Mouse (Mus musculus): Measurements from ENCODE around the gene Pdpn. TPM values are rescaled to one million over a fixed set of nuclear protein-coding genes. Genes with fewer than 3 reads are reported as not detected.

Pdpn gene
- total and polyA plus RNA-seq, 2 experiments from 2014 or later, result 31.8 to 45.5 TPM

DNA sequence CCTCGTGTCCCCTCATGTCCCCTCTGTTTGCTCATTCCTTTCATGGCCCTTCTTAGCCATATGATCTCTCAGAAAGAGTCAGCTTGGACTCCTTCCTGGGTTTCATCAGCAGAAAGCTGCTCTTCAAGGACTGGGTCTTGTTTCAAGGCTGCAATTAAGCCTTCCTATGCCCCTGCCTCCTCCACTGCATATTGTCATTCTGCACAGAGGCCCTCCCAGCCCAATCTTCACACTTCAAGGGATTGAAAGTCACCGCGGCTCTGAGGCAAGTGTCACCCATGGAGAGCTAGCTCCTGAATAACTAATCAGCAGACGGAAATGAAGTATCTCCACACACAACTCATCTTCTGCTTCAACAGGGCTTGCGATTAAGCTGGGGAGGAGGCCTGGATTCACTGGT is 34.8 kb upstream of the Pdpn start:
- Histone ChIP-seq H3K9me3 (ENCODE audit: low read length) (no peaks in the 10 kb centered on the region), H3K4me2 (ENCODE audit: low read depth, low read length) (no peak overlapping the region), H3K4me1 (ENCODE audit: insufficient read depth, low read length) (no peaks in the 10 kb centered on the region), H3K27me3 (ENCODE audit: insufficient read depth, low read length) (no peaks in the 10 kb centered on the region), H3K36me3 (ENCODE audit: insufficient read depth, low read length) (no peaks in the 10 kb centered on the region), H3K4me3 (ENCODE audit: low read length) (no peak overlapping the region), H3K27ac (no peak overlapping the region), H3K9ac (replicated peaks; ENCODE audit: low read length) (no peak overlapping the region)
- no peak for DNase-seq (ENCODE audit: low spot score)
- ATAC-seq, result no peak
- no peak for TF ChIP-seq CTCF (IDR thresholded peaks at IDR 0.05; ENCODE audit: low read depth)
- 46% methylated on average over 5 of the region's 5 CpGs for WGBS

DNA sequence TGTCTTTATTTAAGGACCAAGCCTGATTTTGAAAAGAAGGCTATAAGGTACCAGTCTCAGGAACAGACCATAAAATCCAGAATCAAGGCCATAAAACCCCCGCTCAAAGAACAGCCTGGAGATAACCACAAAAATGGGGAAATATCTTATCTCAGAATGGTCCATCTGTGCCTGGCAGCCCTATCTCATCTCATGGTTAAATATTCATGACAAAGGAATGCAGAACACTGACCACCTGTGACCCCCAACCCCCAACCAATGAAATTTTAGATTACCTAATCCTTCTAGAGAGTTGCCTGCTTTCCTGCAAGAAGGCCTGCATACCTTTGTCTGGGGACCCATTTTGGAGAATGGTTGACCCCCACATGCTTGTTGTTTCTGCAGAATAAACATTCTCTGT is 32.4 kb upstream of the Pdpn start:
- DNase-seq (ENCODE audit: low spot score) (no peak), ATAC-seq (no peak)
- no peaks in the 10 kb centered on the region for H3K4me1 ChIP-seq (ENCODE audit: insufficient read depth, low read length)
- H3K36me3 ChIP-seq (ENCODE audit: insufficient read depth, low read length), result no peaks in the 10 kb centered on the region
- TF ChIP-seq CTCF (IDR thresholded peaks at IDR 0.05; ENCODE audit: low read depth), result no peak
- H3K4me3 ChIP-seq (ENCODE audit: low read length), result no peak overlapping the region
- WGBS, result 94% methylated on average over 1 of the region's 1 CpGs
- H3K27ac ChIP-seq, result no peak overlapping the region
- H3K4me2 ChIP-seq (ENCODE audit: low read depth, low read length), result no peak overlapping the region
- H3K27me3 ChIP-seq (ENCODE audit: insufficient read depth, low read length), result no peaks in the 10 kb centered on the region
- H3K9ac ChIP-seq (replicated peaks; ENCODE audit: low read length), result no peak overlapping the region
- H3K9me3 ChIP-seq (ENCODE audit: low read length), result no peaks in the 10 kb centered on the region

DNA sequence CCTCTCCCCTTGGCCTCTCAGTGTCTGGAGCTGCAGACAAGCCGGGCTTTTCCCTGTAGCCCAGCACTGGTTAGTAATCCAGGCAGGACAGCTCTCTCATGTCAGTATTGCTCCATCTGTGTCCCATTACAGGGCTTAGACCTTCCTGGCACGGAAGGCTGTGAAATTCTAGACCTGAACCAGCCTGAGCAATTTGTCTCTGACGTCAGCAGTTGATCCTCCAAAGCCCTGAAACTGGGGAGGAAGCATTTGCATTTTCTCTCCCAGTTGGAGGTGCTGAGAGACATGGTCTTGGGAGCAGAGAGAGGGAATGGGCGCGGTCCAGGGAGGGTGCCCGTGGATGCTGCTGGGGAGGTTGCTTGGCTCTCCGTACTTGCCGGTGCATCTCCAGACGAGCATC is 31.2 kb upstream of the Pdpn start:
- Histone ChIP-seq H3K9me3 (ENCODE audit: low read length) (no peaks in the 10 kb centered on the region), H3K27me3 (ENCODE audit: insufficient read depth, low read length) (no peaks in the 10 kb centered on the region), H3K36me3 (ENCODE audit: insufficient read depth, low read length) (no peaks in the 10 kb centered on the region), H3K27ac (no peak overlapping the region), H3K4me3 (ENCODE audit: low read length) (no peak overlapping the region), H3K4me2 (ENCODE audit: low read depth, low read length) (no peak overlapping the region), H3K4me1 (ENCODE audit: insufficient read depth, low read length) (no peaks in the 10 kb centered on the region), H3K9ac (replicated peaks; ENCODE audit: low read length) (no peak overlapping the region)
- 44% methylated on average over 9 of the region's 9 CpGs for WGBS
- DNase-seq (ENCODE audit: low spot score), result peak; percentile 32
- no peak for ATAC-seq
- no peak for TF ChIP-seq CTCF (IDR thresholded peaks at IDR 0.05; ENCODE audit: low read depth)

DNA sequence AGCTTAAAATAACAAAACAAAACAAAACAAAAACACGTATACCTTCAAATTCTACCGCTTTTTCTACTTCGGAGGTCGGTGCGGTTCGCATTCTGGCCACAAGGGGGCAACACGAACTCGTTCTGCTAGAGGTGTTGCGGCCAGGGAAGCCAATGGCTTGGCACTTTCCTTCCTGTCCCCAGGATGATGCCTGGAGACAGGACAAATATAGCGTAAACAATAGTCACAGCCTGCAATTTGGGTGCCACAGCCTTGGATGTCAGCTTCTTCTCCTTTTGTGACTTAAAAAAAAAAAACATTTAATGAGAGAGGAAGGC is 26.2 kb upstream of the Pdpn start:
- ATAC-seq (peak; percentile 65; the same call in 1 of the 2 replicates), DNase-seq (ENCODE audit: low spot score) (peak; percentile 91)
- Histone ChIP-seq H3K27me3 (ENCODE audit: insufficient read depth, low read length) (no peaks in the 10 kb centered on the region), H3K36me3 (ENCODE audit: insufficient read depth, low read length) (no peaks in the 10 kb centered on the region), H3K9ac (replicated peaks; ENCODE audit: low read length) (no peak overlapping the region; the same call in 1 of the 2 replicates), H3K9me3 (ENCODE audit: low read length) (no peaks in the 10 kb centered on the region), H3K27ac (no peak overlapping the region), H3K4me3 (ENCODE audit: low read length) (peak overlapping the region; percentile 20; the same call in 1 of the 2 replicates), H3K4me2 (ENCODE audit: low read depth, low read length) (peak overlapping the region; percentile 63), H3K4me1 (ENCODE audit: insufficient read depth, low read length) (no peaks in the 10 kb centered on the region; the same call in 1 of the 2 replicates)
- WGBS, result under 1% methylated on average over 10 of the region's 10 CpGs
- peak; percentile 95 for TF ChIP-seq CTCF (IDR thresholded peaks at IDR 0.05; ENCODE audit: low read depth)

DNA sequence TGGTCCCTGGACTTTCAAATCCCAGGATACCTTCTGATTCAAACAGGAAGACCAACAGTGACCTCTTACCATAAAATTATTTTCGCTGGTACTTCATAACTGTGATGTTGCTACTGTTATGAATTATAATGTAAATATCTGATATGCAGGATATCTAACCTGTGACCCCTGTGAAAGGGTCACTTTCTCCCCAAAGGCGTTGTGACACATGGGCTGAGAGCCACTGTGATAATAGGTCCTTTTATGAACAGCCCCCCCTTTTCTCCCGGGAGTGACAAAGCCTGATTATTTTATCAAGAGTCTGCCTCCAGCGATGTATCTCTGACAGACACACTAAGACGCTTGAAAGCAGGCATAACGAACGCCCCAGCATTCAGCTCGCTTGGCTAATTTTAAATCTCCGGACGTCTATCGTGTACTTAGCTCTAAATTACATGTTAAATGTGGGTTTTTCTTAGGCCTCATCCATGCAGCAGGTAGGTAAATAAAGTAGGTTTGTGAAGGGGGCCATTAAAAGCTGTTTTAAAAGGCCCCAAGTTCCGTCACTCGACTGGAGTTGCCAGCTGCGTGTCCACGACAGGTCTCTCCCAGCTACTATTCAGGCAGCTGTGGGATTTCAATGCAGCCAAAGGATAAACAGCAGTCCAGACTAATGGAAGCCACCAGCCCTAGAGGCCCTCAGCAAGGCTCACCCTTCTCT is 25.7 kb upstream of the Pdpn start:
- Histone ChIP-seq H3K27me3 (ENCODE audit: insufficient read depth, low read length) (no peaks in the 10 kb centered on the region), H3K4me2 (ENCODE audit: low read depth, low read length) (peak overlapping the region; percentile 63), H3K4me1 (ENCODE audit: insufficient read depth, low read length) (no peaks in the 10 kb centered on the region; the same call in 1 of the 2 replicates), H3K27ac (no peak overlapping the region), H3K9me3 (ENCODE audit: low read length) (no peaks in the 10 kb centered on the region), H3K4me3 (ENCODE audit: low read length) (peak overlapping the region; percentile 20), H3K36me3 (ENCODE audit: insufficient read depth, low read length) (no peaks in the 10 kb centered on the region), H3K9ac (replicated peaks; ENCODE audit: low read length) (no peak overlapping the region; the same call in 1 of the 2 replicates)
- WGBS, result 15% methylated on average over 15 of the region's 15 CpGs
- ATAC-seq, result peak; percentile 46; the same call in 1 of the 2 replicates
- no peak for TF ChIP-seq CTCF (IDR thresholded peaks at IDR 0.05; ENCODE audit: low read depth)
- DNase-seq (ENCODE audit: low spot score), result peak; percentile 42

DNA sequence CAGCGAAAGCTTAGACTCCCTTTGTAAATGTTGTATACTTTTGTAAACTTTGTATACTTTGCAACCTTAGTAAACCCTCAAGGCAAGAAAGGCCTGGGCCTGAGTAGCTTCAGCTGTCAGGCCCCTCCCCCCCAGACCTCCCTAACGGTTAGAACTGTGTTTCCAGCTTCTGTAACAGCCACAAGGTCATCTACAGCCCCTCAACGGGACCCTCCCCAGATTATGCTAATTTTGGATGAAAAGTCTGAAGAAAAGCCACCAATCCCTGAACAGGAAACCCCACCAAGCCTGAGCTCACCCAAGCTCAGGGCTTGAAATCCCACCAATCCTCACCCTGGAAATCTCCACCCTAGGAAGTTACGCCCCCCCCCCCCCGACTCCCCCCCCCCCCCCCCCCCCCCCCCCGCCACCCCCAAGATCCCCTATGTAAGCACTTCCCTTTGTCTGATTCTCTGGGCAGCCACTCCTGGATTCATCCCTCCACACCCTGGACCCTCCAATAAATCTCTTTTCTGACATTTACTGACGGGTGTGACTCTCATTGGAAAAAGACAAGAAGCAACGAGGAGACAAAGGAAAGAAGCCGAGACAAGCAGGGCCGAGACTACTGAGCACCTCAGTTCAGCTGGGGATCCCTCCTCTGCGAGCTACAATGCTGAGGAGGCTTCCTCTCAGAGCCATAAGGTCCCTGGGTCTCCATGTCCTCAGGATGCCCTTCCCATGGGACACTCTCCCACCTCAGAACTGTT is 25.0 kb upstream of the Pdpn start:
- Histone ChIP-seq H3K27me3 (ENCODE audit: insufficient read depth, low read length) (no peaks in the 10 kb centered on the region), H3K4me2 (ENCODE audit: low read depth, low read length) (no peak overlapping the region; the same call in 1 of the 2 replicates), H3K9ac (replicated peaks; ENCODE audit: low read length) (no peak overlapping the region), H3K36me3 (ENCODE audit: insufficient read depth, low read length) (no peaks in the 10 kb centered on the region), H3K27ac (no peak overlapping the region), H3K4me3 (ENCODE audit: low read length) (no peak overlapping the region), H3K4me1 (ENCODE audit: insufficient read depth, low read length) (no peaks in the 10 kb centered on the region; the same call in 1 of the 2 replicates), H3K9me3 (ENCODE audit: low read length) (no peaks in the 10 kb centered on the region)
- no peak for TF ChIP-seq CTCF (IDR thresholded peaks at IDR 0.05; ENCODE audit: low read depth)
- ATAC-seq (no peak), DNase-seq (ENCODE audit: low spot score) (no peak)
- 19% methylated on average over 8 of the region's 11 CpGs for WGBS

DNA sequence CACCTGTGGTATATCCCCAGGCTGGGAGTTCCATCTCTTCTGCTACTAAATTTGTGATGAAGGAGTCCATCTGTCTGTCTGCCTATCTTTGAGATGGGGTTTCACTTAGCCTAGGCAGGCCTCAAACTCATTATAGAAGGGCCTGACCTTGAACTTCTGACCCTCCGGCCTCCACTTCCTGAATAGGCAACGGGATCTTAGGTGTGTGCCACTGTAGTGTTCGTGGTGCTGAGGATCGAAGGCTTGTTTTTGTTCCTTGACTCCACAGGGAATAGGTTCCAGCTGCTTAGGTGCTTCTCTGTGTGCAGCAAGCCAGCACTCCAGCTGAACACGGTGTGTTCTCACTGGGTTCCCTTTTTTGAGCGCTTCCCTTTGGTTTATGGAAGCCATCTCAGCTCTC is 13.9 kb upstream of the Pdpn start:
- H3K4me3 ChIP-seq (ENCODE audit: low read length), result no peak overlapping the region
- H3K4me1 ChIP-seq (ENCODE audit: insufficient read depth, low read length), result no peaks in the 10 kb centered on the region
- no peak for DNase-seq (ENCODE audit: low spot score)
- no peak overlapping the region for H3K27ac ChIP-seq
- H3K9me3 ChIP-seq (ENCODE audit: low read length), result no peaks in the 10 kb centered on the region
- no peaks in the 10 kb centered on the region for H3K27me3 ChIP-seq (ENCODE audit: insufficient read depth, low read length)
- WGBS, result 85% methylated on average over 6 of the region's 6 CpGs
- no peaks in the 10 kb centered on the region for H3K36me3 ChIP-seq (ENCODE audit: insufficient read depth, low read length)
- no peak for TF ChIP-seq CTCF (IDR thresholded peaks at IDR 0.05; ENCODE audit: low read depth)
- H3K9ac ChIP-seq (replicated peaks; ENCODE audit: low read length), result no peak overlapping the region
- no peak overlapping the region for H3K4me2 ChIP-seq (ENCODE audit: low read depth, low read length)
- no peak for ATAC-seq

Data from hindbrain, postnatal 0 days (tissue).